Mouse (Mus musculus): Measurements from ENCODE around the gene Cebpb.

GRCm38 (mm10) chr2:167694244-167694643 lies 5.5 kb downstream of the Cebpb start:
- no peak for TF ChIP-seq CTCF (IDR thresholded peaks at IDR 0.05; ENCODE audit: borderline replicate concordance, extremely low read depth, insufficient read depth, insufficient read length)
- TF ChIP-seq POLR2A (IDR thresholded peaks at IDR 0.05; ENCODE audit: borderline replicate concordance, extremely low read depth, insufficient read depth, insufficient read length, poor library complexity, severe bottlenecking), result no peak

Data from brain, embryonic 14.5 days (tissue).